Mouse (Mus musculus) adrenal gland, adult 8-10 months (tissue): Measurements from ENCODE around the gene Emc4. TPM values are rescaled to one million over a fixed set of nuclear protein-coding genes. Genes with fewer than 3 reads are reported as not detected.

Source experiments
- DNase-seq: peaks from one replicate; pipeline ENCODE4 v3.0.0; 2022
- total RNA-seq, 4 experiments: library from RNA; stranded (reverse); gene quantifications; 2 replicates each; pipeline ENCODE4 v1.2.4; 2022

Gene Emc4
- total RNA-seq, 4 experiments from 2014 or later, result 86.5 to 106 (median 95.5) TPM

- no peak for DNase-seq
Measured at GRCm38 (mm10) chr2:112337211-112337610, 30.6 kb downstream of the Emc4 start.

GRCm38 (mm10) chr2:112332051-112332898 is 35.6 kb downstream of the Emc4 start:
- no peak for DNase-seq

GRCm38 (mm10) chr2:112328069-112328777 is 39.6 kb downstream of the Emc4 start:
- no peak for DNase-seq

- DNase-seq, result no peak
Measured at GRCm38 (mm10) chr2:112318905-112319304, 48.9 kb downstream of the Emc4 start.

GRCm38 (mm10) chr2:112318227-112318626 is 49.6 kb downstream of the Emc4 start:
- DNase-seq, result no peak

- DNase-seq, result no peak
Measured at GRCm38 (mm10) chr2:112315638-112316037, 52.2 kb downstream of the Emc4 start.

Other genes starting within 250 kb of the Emc4 start
- gene Olfr1316, start 233.1 kb downstream of the Emc4 start, total RNA-seq, result not detected
- gene Olfr1317, start 227.7 kb downstream of the Emc4 start, total RNA-seq, result not detected
- not detected for gene Olfr1318, start 213.8 kb downstream of the Emc4 start, total RNA-seq
- gene Lpcat4, start 128.6 kb downstream of the Emc4 start, total RNA-seq, result 10 to 100 TPM in 1 of 4 experiments, 1 to 10 TPM in 3; 5.1 to 10.7 (median 7.1) TPM
- under 1 TPM in 1 of 4 experiments, not detected in 3; 0.06 TPM for gene Nutm1, start 108.7 kb downstream of the Emc4 start, total RNA-seq
- 100 to 1,000 TPM in 2 of 4 experiments, 10 to 100 TPM in 2; 77.3 to 151 (median 111) TPM for gene Nop10, start 106.1 kb downstream of the Emc4 start, total RNA-seq
- gene Slc12a6, start 102.2 kb downstream of the Emc4 start, total RNA-seq, result 10 to 100 TPM; 41.1 to 56.3 (median 49.1) TPM
- gene Gm21985, start 101.7 kb downstream of the Emc4 start, total RNA-seq, result 1 to 10 TPM in 1 of 4 experiments, not detected in 3; 1.5 TPM
- gene Katnbl1, start 11.2 kb upstream of the Emc4 start, total RNA-seq, result 10 to 100 TPM; 10.8 to 13.9 (median 12.1) TPM
- 10 to 100 TPM; 33.3 to 36.7 (median 34.6) TPM for gene Emc7, start 87.0 kb upstream of the Emc4 start, total RNA-seq
- not detected for gene Chrm5, start 112.7 kb upstream of the Emc4 start, total RNA-seq
- gene Aven, start 124.9 kb upstream of the Emc4 start, total RNA-seq, result 10 to 100 TPM in 3 of 4 experiments, 1 to 10 TPM in 1; 8.8 to 16.3 (median 13.1) TPM